Mouse (Mus musculus): ENCODE measurements around the gene Tmem43. TPM values are rescaled to one million over a fixed set of nuclear protein-coding genes. Genes with fewer than 3 reads are reported as not detected.

Tmem43 gene
- polyA plus RNA-seq, 1 experiment = 34.4 TPM

DNA sequence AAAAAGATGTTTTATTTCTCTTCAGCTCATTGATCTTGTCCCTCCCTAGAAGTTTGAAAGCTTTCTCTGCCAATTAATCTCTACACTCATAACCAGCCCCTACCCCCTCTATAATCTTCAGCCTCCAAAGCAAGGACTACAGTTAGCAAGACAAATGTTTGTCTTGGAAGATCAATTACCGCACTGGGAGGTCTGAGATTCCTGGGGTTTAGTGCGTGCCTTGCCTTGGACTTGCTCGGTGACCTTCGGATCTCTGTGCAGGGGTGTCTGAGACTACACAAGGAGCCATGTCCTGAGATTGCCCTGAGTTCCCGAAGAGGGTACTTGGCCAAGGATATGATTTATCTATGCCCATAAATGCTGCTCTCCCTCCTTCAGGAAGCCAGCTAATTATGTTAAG is 59.9 kb downstream of the Tmem43 start:
- DNase-seq (ENCODE audit: extremely low spot score in 1 of 2, low spot score in 1 of 2) = no peak

GRCm38 (mm10) chr6:91533771-91534170 is 60.3 kb downstream of the Tmem43 start:
- DNase-seq (ENCODE audit: extremely low spot score in 1 of 2, low spot score in 1 of 2) = no peak

DNA sequence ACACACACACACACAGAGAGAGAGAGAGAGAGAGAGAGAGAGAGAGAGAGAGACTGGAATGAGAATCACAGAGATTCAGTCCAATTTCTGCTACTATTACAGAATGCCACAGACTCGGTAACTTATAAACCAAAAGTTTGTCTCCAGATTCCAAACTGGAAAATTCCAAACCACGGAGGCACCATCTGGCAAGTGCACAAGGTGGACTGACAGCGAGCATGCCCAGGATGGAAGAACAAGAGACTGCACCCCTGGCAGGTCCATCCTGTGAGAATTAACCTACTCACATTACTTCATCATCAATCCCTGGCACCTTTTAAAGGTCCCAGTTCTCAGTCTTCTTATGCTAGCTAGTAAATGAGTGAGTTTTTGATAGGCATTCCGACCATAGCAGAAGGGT is 60.8 kb downstream of the Tmem43 start:
- DNase-seq (ENCODE audit: extremely low spot score in 1 of 2, low spot score in 1 of 2) = no peak

- no peak for DNase-seq (ENCODE audit: extremely low spot score in 1 of 2, low spot score in 1 of 2)
Observed at GRCm38 (mm10) chr6:91535231-91535630, 61.7 kb downstream of the Tmem43 start.

GRCm38 (mm10) chr6:91536047-91536765 is 62.7 kb downstream of the Tmem43 start:
- DNase-seq (ENCODE audit: extremely low spot score in 1 of 2, low spot score in 1 of 2) = no peak

Other genes with a start within 250 kb of the Tmem43 start
- gene Wnt7a, start 62.3 kb upstream of the Tmem43 start, polyA plus RNA-seq (2012; rRNA removed) = 17.2 and 20.1 TPM in 2 replicates
- 17.4 and 19.3 TPM in 2 replicates for gene Chchd4, start 157 bp upstream of the Tmem43 start, polyA plus RNA-seq (2012; rRNA removed)
- gene Xpc, start 42.2 kb downstream of the Tmem43 start, polyA plus RNA-seq (2012; rRNA removed) = 14.0 and 16.1 TPM in 2 replicates
- gene Lsm3, start 42.2 kb downstream of the Tmem43 start, polyA plus RNA-seq (2012; rRNA removed) = 66.3 and 69.3 TPM in 2 replicates
- gene Slc6a6, start 210.3 kb downstream of the Tmem43 start, polyA plus RNA-seq (2012; rRNA removed) = 109 and 123 TPM in 2 replicates